Mouse (Mus musculus): Measurements from ENCODE around the gene Fam71f2.

Fam71f2 gene

GRCm38 (mm10) chr6:29279293-29279692 lies at the start of gene Fam71f2:
TSS of gene Fam71f2 (plus strand) at chr6:29279593.
- DNase-seq (ENCODE audit: low read depth, low spot score), result no peak

DNA sequence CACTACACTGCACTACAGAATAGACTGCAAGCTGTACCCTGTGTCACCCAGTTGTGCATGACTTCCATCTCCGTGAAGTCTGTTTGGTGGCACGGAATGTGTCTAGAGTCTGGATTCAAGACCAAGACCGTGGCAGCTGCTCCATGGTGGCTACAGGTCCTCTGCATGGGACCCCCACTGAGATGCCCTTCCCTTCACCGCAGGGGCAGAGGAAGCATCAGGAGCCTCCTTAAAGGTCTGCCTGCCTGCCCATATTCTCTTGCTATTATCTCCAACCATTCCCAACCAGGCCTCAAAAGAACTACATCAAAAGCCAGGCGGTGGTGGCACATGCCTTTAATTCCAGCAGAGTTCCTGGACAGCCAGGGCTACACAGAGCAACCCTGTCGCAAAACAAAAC lies 49.0 kb upstream of the Fam71f2 start:
- peak; percentile 63 for DNase-seq (ENCODE audit: low read depth, low spot score)

DNA sequence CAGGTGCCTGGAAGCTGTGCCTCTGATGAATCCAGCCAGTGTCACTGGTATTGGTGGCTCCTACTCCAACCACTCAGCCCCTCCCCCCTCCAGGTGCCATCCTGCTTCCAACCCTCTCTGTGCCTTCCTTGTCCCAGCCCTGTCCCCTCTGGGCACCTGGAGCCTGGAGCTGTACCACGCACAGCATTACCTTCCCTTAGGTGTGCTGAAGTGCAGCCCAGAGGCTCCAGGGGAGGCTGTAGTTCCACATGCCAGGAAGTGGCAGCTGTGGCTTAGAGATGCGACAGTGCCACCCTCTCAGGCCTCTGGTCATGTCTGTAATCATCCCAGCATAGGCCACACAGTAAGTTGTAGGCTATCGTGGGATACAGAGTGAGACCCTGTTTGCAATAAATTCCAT lies 47.6 kb upstream of the Fam71f2 start:
- DNase-seq (ENCODE audit: low read depth, low spot score), result no peak

DNA sequence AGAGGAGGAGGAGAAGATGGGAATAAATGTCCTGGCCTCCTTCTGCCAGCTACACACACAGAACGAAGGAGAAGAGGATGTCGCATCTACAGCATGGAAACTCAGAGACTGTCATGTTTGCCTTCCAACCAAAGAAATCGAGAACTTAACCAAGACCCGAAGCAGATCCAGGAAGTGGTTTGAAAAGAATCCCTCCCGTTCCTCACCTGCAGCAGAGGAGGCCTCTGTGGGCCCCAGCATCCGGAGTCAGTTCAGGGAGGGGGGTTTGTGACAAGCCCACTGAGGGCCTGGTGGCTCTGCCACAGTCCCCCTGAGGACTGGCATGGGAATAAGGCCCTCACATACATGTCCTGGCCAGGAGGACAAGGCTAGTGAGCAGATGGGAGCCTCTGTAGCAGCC lies 47.1 kb upstream of the Fam71f2 start:
- DNase-seq (ENCODE audit: low read depth, low spot score), result no peak

GRCm38 (mm10) chr6:29233710-29234109 lies 45.7 kb upstream of the Fam71f2 start:
- no peak for DNase-seq (ENCODE audit: low read depth, low spot score)

GRCm38 (mm10) chr6:29234272-29234671 lies 45.1 kb upstream of the Fam71f2 start:
- DNase-seq (ENCODE audit: low read depth, low spot score), result peak; percentile 77

DNA sequence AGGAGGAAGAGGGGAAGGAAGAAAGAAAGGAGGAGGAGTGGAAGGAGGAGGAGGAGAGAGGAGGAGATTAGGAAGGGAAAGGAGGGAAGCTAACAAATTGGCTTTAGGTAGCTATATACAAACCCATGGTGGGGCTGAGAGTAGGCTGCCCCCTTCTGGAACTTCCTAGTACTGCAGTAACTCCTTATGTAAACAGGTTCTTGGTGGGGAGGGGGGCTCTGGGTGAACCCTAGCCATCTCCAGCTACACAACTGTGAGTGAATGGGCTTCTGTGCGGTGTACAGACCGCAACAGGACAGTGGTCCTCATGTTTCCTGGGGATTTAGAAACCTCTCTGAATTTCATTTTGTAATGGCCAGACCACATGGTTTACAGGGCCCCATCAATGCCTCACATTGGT lies 38.6 kb upstream of the Fam71f2 start:
- DNase-seq (ENCODE audit: low read depth, low spot score), result peak; percentile 83

- DNase-seq (ENCODE audit: low read depth, low spot score), result peak; percentile 28
Measured at GRCm38 (mm10) chr6:29241697-29242096, 37.7 kb upstream of the Fam71f2 start.

DNA sequence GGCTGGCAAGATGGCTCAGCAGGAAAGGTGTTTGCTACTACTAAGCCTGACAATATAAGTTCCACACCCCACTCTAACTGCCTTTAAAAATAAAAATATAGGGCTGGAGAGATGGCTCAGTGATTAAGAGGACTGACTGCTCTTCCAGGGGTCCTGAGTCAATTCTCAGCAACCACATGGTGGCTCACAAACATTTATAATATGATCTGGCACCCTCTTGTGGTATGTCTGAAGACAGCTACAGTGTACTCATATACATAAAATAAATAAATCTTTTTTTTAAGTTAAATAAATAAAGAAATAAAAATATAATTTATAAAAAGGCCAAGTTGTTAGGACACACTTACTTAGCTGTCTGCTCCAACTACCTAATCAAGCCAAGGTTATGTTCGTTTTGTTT lies 37.1 kb upstream of the Fam71f2 start:
- peak; percentile 39 for DNase-seq (ENCODE audit: low read depth, low spot score)

GRCm38 (mm10) chr6:29245272-29246120 lies 33.9 kb upstream of the Fam71f2 start:
- DNase-seq (ENCODE audit: low read depth, low spot score), result peak; percentile 78

GRCm38 (mm10) chr6:29246183-29246582 lies 33.2 kb upstream of the Fam71f2 start:
- no peak for DNase-seq (ENCODE audit: low read depth, low spot score)

DNA sequence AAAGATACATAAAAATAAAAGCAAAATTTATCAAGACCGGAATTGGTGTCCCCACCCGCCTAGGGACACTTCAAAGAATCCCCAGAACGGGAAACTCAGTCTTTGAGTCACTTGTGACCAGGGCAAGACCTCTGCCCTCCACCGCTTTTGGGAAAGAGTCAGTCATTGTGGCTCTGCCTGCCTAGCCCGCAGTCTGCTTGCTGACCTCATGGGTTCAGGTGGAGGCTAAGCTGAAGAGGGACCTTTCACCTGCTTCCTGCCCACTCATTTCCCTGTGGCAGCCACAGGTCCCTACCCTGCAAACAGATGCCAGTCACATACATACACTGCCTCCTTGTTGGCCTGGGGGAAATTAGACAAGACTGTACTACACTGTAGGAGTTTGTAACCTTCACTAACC lies 32.8 kb upstream of the Fam71f2 start:
- no peak for DNase-seq (ENCODE audit: low read depth, low spot score)

- no peak for DNase-seq (ENCODE audit: low read depth, low spot score)
Measured at GRCm38 (mm10) chr6:29247072-29247471, 32.3 kb upstream of the Fam71f2 start.

- no peak for DNase-seq (ENCODE audit: low read depth, low spot score)
Measured at GRCm38 (mm10) chr6:29259418-29259817, 20.0 kb upstream of the Fam71f2 start.

DNA sequence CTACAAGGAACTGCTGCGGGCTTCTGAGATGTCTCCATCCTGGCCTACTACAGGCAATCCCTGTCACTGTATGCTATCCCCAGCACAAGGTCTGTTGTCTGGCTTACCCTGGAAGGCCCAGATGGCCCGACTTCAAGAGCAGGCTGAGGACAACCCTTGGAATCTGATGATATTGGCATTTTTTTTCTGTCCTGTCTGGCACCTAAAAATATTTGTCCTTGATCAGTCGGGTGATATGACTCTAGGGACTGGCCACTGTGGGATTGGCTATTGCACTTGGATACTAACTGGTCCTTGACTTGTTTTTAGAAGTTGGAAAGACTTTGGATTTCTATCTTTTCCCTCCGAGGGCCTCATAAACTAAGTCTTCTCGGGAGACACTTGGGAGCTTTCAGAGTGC lies 17.6 kb upstream of the Fam71f2 start:
- no peak for DNase-seq (ENCODE audit: low read depth, low spot score)

- DNase-seq (ENCODE audit: low read depth, low spot score), result no peak
Measured at GRCm38 (mm10) chr6:29263650-29264455, 15.5 kb upstream of the Fam71f2 start.

- DNase-seq (ENCODE audit: low read depth, low spot score), result no peak
Measured at GRCm38 (mm10) chr6:29264456-29264781, 15.0 kb upstream of the Fam71f2 start.

DNA sequence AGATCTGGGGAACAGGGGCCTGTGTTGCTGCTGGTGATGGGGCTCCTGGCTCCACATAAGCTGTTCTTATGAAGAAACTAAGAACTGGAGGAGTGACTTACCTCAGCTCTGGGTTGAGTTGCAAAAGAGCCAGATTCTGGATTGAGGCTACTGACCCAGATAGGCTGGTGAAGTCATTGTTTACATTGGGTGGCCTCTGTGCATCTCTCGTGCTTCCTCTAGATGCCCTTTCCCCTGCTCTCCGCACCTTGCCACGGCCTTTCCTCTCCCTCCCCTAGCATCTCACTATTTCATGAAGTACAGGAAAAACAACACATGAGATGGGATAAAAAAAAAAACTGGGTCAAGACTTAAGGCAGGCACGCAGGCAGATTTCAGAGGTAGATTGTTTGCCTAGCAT lies 12.5 kb upstream of the Fam71f2 start:
- DNase-seq (ENCODE audit: low read depth, low spot score), result no peak

DNA sequence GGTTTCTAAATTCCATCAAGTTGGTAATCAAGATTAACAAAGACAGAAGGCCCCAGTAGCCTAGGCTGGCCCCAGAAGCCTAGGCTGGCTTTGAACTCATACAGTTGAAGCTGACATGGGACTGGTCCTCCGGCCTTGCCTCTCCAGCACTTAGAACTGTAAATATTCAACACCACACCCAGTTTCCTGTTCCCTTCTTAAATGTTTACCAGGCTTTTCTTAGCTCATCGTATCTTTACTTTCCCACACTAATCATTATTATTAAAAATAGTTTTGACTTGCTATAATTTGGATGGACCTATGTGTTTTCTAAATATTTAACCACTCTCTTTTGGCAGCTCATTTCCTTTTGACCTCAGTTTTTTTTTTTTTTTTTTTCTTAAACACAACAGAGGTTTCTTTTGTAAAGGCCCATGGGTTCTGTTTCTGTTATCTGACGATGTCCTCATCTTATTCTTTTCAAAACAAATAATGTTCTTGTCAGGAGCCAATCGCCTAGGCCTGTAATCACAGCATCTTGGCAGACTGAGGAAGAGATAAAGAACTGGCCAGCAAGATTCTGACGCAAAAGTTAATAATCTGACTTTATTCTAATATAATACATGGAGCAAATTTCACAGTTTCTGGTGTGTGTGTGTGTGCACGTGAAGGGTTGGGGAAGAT lies 10.3 kb upstream of the Fam71f2 start:
- DNase-seq (ENCODE audit: low read depth, low spot score), result no peak

DNA sequence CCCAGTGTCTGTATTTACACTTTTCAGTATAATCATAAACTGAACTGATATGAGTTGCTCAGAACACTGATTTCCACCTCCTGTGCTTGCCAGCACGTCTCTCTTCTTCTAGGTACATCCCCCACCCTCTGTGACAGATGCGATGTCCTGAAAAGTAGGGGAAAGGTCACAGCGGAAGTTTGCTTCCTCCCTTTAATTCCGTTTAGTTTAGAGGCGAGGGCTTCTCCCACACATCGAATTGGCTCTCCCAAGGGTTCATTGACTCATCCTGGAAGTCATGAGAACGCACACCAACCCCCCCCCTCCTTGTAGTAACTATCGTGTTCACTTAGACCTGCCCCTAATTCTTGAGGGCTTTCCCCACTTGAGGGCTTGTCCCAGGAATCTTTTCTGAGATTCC lies 8.4 kb upstream of the Fam71f2 start:
- no peak for DNase-seq (ENCODE audit: low read depth, low spot score)

- DNase-seq (ENCODE audit: low read depth, low spot score), result peak; percentile 97
Measured at GRCm38 (mm10) chr6:29272312-29273072, 6.9 kb upstream of the Fam71f2 start, which contains the start of gene Hilpda. TSS of gene Hilpda (plus strand) at chr6:29272488.

DNA sequence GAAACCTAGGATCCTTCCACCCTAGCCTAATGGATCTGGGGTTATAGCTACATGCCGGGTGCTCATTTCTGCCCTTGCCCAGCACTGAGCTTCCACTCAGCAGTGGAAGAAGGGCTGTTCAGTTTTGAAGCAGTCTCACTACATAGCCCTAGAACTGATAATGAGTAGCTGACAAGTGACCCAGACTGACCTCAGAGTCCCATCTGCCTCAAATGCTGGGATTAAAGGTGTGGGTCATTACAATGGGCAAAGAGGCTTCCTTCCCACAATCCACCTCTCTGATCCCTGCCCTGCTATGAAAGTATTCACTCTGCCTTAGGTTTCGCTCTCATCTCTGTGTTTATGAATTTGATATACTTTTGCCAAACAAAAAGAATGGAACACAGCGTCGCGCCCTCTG lies 2.6 kb upstream of the Fam71f2 start:
- no peak for DNase-seq (ENCODE audit: low read depth, low spot score)

All from ZHBTc4 (cell line).